Mouse (Mus musculus) liver, postnatal 0 days (tissue): Measurements from ENCODE around the gene Gprasp1. TPM values are rescaled to one million over a fixed set of nuclear protein-coding genes. Genes with fewer than 3 reads are reported as not detected.

Source experiments
- ATAC-seq: fragments of 200-750 bp; cut with Nextera tagmentation; 2 replicates; pipeline ENCODE4 v1.8.0; 2017; ENCODE audit warnings: mild to moderate bottlenecking, moderate library complexity
- DNase-seq: peaks from one replicate; pipeline ENCODE4 v3.0.0-alpha.2; 2016
- H3K27ac ChIP-seq: fragments of 300-500 bp; sonication (generic); 2 replicates; pipeline ENCODE4 v1.5.1; 2014; ENCODE audit warnings: antibody characterized with exemption, moderate library complexity, mild to moderate bottlenecking, low read depth
- H3K27me3 ChIP-seq: fragments of 300-500 bp; sonication (generic); 2 replicates; pipeline ENCODE4 v1.6.1; 2014; ENCODE audit warnings: low read length, control low read depth, mixed read lengths; ENCODE audit not compliant: insufficient read depth
- H3K36me3 ChIP-seq: fragments of 300-500 bp; sonication (generic); replicated peaks from 2 replicates; pipeline ENCODE4 v1.6.1; 2014; ENCODE audit warnings: mild to moderate bottlenecking, control low read depth, low read length, moderate library complexity, mixed read lengths; ENCODE audit not compliant: insufficient read depth
- H3K4me1 ChIP-seq: fragments of 300-500 bp; sonication (generic); 2 replicates; pipeline ENCODE4 v1.6.1; 2014; ENCODE audit warnings: antibody characterized with exemption, mild to moderate bottlenecking, control low read depth; ENCODE audit not compliant: insufficient read depth
- H3K4me2 ChIP-seq: fragments of 300-500 bp; sonication (generic); 2 replicates; pipeline ENCODE4 v1.6.1; 2014; ENCODE audit warnings: low read depth, mild to moderate bottlenecking, low read length, moderate library complexity, mixed read lengths
- H3K4me3 ChIP-seq: fragments of 300-500 bp; sonication (generic); 2 replicates; pipeline ENCODE4 v1.5.1; 2014; ENCODE audit warnings: low read depth, low read length
- H3K9ac ChIP-seq: fragments of 300-500 bp; sonication (generic); replicated peaks from 2 replicates; pipeline ENCODE4 v1.6.1; 2014; ENCODE audit warnings: mild to moderate bottlenecking, moderate library complexity
- H3K9me3 ChIP-seq: fragments of 300-500 bp; sonication (generic); 2 replicates; pipeline ENCODE4 v1.6.1; 2016; ENCODE audit warnings: mild to moderate bottlenecking, control low read depth, low read length, mixed read lengths
- CTCF ChIP-seq: sonication (generic); IDR thresholded peaks from 2 replicates; pipeline ENCODE4 v1.5.1; 2016; ENCODE audit warnings: antibody characterized with exemption, low read depth
- EP300 ChIP-seq: IDR thresholded peaks from 2 replicates; pipeline ENCODE4 v1.6.1; 2016; ENCODE audit warnings: antibody characterized with exemption, low read depth, mild to moderate bottlenecking
- WGBS: fragments of 180-500 bp; shearing (Covaris S2); extraction: QIAGEN DNeasy Blood & Tissue Kit; methylation state at CpG from one replicate; pipeline ENCODE4 v1.1.7; 2014; ENCODE audit not compliant: insufficient replicate concordance; 5-methylcytosine and 5-hydroxymethylcytosine counted together
- polyA plus RNA-seq: library from polyadenylated mRNA; unstranded; fragments of >200 nt; fragmentation: Nextera tagmentation; extraction: Ambion mirVana; gene quantifications from 2 replicates; pipeline ENCODE4 v1.2.1, GENCODE M21; 2015

The Gprasp1 gene
- 3.2 and 4.1 TPM in 2 replicates for polyA plus RNA-seq

DNA sequence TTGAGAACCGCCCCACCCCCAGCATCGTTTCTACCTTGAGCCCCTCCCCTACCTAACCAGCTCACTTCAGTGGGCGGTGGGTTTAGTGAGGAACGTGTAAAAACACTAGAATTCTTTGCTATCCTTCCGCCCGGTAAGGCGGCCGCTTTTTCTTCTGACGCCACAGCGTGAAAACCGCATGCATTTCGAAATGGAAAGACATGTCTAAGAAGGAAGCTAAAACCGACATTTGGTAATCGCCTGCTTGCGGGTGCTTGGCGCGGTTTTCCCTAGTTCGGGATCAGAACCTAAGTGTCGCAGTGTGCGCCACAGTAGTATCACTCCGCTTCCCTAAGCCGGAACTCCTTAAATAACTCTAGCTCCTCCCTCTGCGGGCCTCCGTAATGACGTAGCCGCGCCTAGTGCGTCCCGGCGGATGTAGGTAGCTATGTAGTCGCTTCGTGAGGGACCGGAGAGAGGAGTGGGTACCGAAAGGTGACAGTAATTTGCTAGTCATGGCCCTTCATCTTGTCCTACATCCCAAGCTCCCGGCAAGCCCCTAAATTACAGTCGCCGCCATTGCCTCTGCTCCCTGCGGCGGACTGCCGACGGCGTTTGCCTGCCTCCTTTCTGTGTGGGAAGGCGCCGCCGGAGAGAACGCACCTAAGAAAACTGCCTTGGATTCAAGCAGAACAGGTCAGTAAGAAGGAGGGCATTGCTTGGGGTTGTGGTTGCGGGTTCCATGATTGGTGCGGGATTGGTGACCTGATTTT, at the start of gene Gprasp1, which contains the start of gene Armcx5:
Gprasp1 (plus strand) TSS at position 430 of the 752 bp plus-strand sequence.
Armcx5 (plus strand) TSS at position 430 of the 752 bp plus-strand sequence.
- Histone ChIP-seq H3K9me3 (no peaks in the 10 kb centered on the region), H3K36me3 (no peaks in the 10 kb centered on the region), H3K27ac (peak within 1 kb of the TSS; percentile 64; the same call in 1 of the 2 replicates), H3K9ac (peak within 1 kb of the TSS; percentile 61), H3K4me1 (peaks cover 4% of the 10 kb centered on the region; the same call in 1 of the 2 replicates), H3K4me3 (peak within 1 kb of the TSS; percentile 68), H3K27me3 (no peaks in the 10 kb centered on the region), H3K4me2 (peak within 1 kb of the TSS; percentile 70)
- ATAC-seq (peak; percentile 99), DNase-seq (peak; percentile 84)
- WGBS, result 12% methylated on average over 44 of the region's 48 CpGs
- TF ChIP-seq EP300, result peak; percentile 43; the same call in 1 of the 2 replicates
- TF ChIP-seq CTCF, result no peak; the same call in 1 of the 2 replicates

- no peak within 1 kb of the TSS for H3K9ac ChIP-seq
- WGBS, result 42% methylated on average over 1 of the region's 1 CpGs
- no peak within 1 kb of the TSS for H3K27ac ChIP-seq
- no peak within 1 kb of the TSS for H3K4me3 ChIP-seq
- H3K36me3 ChIP-seq, result no peaks in the 10 kb centered on the region
- TF ChIP-seq CTCF (no peak), EP300 (no peak)
- H3K9me3 ChIP-seq, result no peaks in the 10 kb centered on the region
- DNase-seq (no peak), ATAC-seq (no peak)
- no peak within 1 kb of the TSS for H3K4me2 ChIP-seq
- no peaks in the 10 kb centered on the region for H3K4me1 ChIP-seq
- H3K27me3 ChIP-seq, result no peaks in the 10 kb centered on the region
Measured at GRCm38 (mm10) chrX:135693633-135694032, 48.9 kb upstream of the Gprasp1 start, which contains the start of gene Tcp11x2. Gene Tcp11x2 (minus strand): TSS chrX:135693790.

- H3K9ac ChIP-seq, result no peak overlapping the region
- no peak for ATAC-seq
- H3K4me2 ChIP-seq, result no peak overlapping the region
- H3K4me3 ChIP-seq, result no peak overlapping the region
- WGBS, result 88% methylated on average over 1 of the region's 1 CpGs
- H3K27ac ChIP-seq, result no peak overlapping the region
- no peaks in the 10 kb centered on the region for H3K36me3 ChIP-seq
- no peaks in the 10 kb centered on the region for H3K4me1 ChIP-seq
- H3K27me3 ChIP-seq, result no peaks in the 10 kb centered on the region
- DNase-seq, result no peak
- no peak for TF ChIP-seq EP300
- no peak for TF ChIP-seq CTCF
- no peaks in the 10 kb centered on the region for H3K9me3 ChIP-seq
Measured at GRCm38 (mm10) chrX:135703111-135703510, 39.4 kb upstream of the Gprasp1 start.

- TF ChIP-seq CTCF (0 out of 2 replicates have a peak, but pooled peaks have one; percentile 14), EP300 (no peak)
- H3K36me3 ChIP-seq, result no peaks in the 10 kb centered on the region
- ATAC-seq (no peak), DNase-seq (no peak)
- 26% methylated on average over 2 of the region's 2 CpGs for WGBS
- H3K4me3 ChIP-seq, result no peak overlapping the region
- no peak overlapping the region for H3K9ac ChIP-seq
- H3K27me3 ChIP-seq, result no peaks in the 10 kb centered on the region
- H3K4me1 ChIP-seq, result no peaks in the 10 kb centered on the region
- H3K4me2 ChIP-seq, result no peak overlapping the region
- H3K27ac ChIP-seq, result no peak overlapping the region
- H3K9me3 ChIP-seq, result no peaks in the 10 kb centered on the region
Measured at GRCm38 (mm10) chrX:135704349-135704748, 38.2 kb upstream of the Gprasp1 start.

DNA sequence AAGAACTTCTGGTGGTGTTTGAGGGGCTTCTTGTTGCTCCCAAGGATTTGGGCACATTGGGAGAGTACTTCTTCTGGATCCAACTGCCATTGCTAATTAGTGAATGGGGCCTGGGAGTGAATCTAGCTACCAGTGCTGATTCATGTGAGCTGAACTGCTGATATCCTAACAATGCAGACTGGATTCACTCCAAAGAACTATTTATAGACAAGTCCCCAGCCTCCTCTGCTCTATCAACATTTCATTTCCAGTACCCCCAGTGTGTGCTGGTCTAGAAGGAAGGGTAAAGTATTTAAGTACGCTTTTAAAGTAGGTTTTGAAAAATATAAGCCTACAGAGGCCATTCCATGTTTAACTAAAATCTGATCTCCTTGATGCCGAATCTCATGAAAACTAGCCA, 29.7 kb upstream of the Gprasp1 start:
- Histone ChIP-seq H3K27me3 (0 out of 2 replicates have a peak, but pooled peaks cover under 1% of the 10 kb centered on the region), H3K4me2 (no peak overlapping the region), H3K4me3 (no peak overlapping the region), H3K9me3 (no peaks in the 10 kb centered on the region), H3K36me3 (no peaks in the 10 kb centered on the region), H3K27ac (no peak overlapping the region), H3K4me1 (no peaks in the 10 kb centered on the region), H3K9ac (no peak overlapping the region)
- no peak for ATAC-seq
- no peak for DNase-seq
- TF ChIP-seq EP300, result no peak
- TF ChIP-seq CTCF, result no peak
- 70% methylated on average over 2 of the region's 2 CpGs for WGBS

DNA sequence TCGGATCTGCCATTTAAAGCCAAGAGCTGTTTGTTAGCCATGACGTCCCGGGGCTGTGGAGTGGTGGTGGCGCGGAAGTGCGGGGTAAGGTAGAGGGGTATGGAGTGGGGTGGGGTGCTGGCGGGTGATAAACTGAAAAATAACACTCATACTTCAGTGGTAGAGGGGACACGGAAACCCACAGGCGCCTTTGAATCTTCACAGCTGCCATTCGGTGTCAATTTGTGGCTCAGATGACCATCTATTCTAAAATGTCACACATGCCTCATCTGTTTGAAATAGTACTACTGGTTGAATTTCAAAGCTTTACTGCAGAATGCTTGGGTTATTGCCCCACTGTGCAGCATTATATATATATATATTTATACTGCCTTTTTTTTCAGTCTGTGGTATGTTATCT, 17.4 kb upstream of the Gprasp1 start, which contains the start of gene Tmsb15a:
Tmsb15a (minus strand) TSS at position 101 of the 400 bp plus-strand sequence.
- Histone ChIP-seq H3K4me3 (no peak within 1 kb of the TSS), H3K4me1 (no peaks in the 10 kb centered on the region), H3K9ac (no peak within 1 kb of the TSS), H3K27ac (no peak within 1 kb of the TSS), H3K4me2 (no peak within 1 kb of the TSS), H3K9me3 (no peaks in the 10 kb centered on the region), H3K27me3 (peaks cover 3% of the 10 kb centered on the region; the same call in 1 of the 2 replicates), H3K36me3 (no peaks in the 10 kb centered on the region)
- ATAC-seq, result no peak
- WGBS, result 76% methylated on average over 10 of the region's 10 CpGs
- DNase-seq, result no peak
- TF ChIP-seq EP300, result no peak
- TF ChIP-seq CTCF, result no peak
